Mouse (Mus musculus) thymus, adult 2 months (tissue): Measurements from ENCODE around the gene Rad21l.

Experiments
- CTCF ChIP-seq: fragments of 200-500 bp; IDR thresholded peaks from 2 replicates; pipeline ENCODE4 v1.5.1; 2012; ENCODE audit warnings: mild to moderate bottlenecking, control low read depth, low read length, moderate library complexity, borderline replicate concordance; ENCODE audit not compliant: control insufficient read depth, poor library complexity, insufficient read depth; ENCODE audit errors: extremely low read depth
- POLR2A ChIP-seq: fragments of 200-500 bp; IDR thresholded peaks from 2 replicates; pipeline ENCODE4 v1.6.1; 2012; ENCODE audit warnings: mild to moderate bottlenecking, low read length, control low read depth, moderate library complexity; ENCODE audit not compliant: control insufficient read depth, poor library complexity, insufficient read depth; ENCODE audit errors: extremely low read depth

DNA sequence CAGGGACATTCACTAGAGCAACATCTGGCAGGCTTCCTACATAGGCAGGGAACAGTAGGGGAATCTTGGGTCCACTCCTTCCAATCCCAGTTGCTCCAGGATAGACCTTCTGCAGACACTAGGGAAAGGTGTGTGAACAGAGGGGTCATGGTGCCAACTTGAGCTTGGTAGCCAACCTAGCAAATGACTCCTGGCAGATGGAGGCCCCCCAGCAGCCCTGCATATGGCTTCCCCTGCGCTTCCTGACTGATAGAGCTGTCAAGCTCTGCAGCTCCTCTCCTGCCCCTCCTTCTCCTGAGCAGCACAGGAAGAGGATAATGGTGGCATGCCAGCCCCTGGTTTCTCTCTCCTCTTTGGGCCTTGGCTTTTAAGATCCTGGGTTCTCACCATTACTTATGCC, 59.9 kb downstream of the Rad21l start:
- TF ChIP-seq CTCF, result no peak
- TF ChIP-seq POLR2A, result no peak
